Mouse (Mus musculus) induced T-regulatory cell, adult 2 months (primary cell): ENCODE measurements at regions not wholly inside any gene's neighbourhood (a gene's known extent, or its start where the extent isn't known, plus 50 kb on each side); places are given as distances from the start of the nearest gene placed in this dataset.
A peak's percentile ranks its signal among the peaks of the same experiment; 100 is the strongest.
"Not testable (repeated sequence)": the region's sequence is repeated elsewhere in the genome, so short reads cannot be mapped to it uniquely, and the experiment has no call there.

Experiments
- DNase-seq: peaks from one replicate; pipeline ENCODE4 v3.0.0-alpha.2; 2012; ENCODE audit warnings: low read depth

DNA sequence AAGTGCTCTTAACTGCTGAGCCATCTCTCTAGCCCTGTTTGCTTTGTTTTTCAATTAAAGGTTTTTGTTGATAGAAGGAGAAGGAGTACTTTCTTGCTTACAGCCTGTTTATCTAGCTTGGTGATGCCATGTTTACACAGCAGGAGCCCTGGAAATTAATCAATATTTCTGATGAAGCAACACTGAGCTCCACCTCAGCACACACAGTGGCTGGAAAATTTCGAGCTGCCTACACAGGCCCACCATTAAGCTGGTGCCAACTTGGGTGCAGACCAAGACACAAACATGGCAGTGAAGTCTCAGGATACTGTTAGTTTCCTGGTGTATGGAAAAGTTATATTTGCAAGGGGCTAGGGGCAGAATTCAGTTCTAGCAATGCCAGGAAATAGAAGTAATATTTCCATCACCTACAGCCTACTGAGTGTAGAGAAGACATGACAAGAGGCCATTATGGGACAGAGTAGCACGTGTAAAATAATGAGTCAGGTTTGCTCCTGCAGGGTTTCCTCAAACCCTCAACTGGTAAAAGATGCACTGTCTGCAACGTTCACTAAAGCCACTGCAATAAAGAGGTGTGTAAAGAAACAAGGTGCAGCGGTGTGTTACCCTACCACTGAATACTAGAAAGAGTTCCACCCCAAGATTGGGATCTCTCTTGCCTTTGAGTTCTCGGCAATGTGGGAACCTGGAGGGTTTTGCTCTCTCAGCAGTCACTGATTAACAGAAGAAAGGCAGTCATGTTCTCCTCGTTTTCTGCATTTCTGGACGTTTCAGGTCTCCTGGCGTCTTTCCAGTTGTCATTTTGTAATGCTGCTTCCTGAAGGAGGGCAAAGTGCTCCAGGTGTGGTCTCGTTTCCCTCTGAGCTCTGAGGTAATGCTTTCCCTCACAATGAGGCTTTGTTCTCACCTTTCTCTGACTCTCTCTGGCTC, 108.8 kb upstream of the Fhl2 start:
- DNase-seq, result no peak

DNA sequence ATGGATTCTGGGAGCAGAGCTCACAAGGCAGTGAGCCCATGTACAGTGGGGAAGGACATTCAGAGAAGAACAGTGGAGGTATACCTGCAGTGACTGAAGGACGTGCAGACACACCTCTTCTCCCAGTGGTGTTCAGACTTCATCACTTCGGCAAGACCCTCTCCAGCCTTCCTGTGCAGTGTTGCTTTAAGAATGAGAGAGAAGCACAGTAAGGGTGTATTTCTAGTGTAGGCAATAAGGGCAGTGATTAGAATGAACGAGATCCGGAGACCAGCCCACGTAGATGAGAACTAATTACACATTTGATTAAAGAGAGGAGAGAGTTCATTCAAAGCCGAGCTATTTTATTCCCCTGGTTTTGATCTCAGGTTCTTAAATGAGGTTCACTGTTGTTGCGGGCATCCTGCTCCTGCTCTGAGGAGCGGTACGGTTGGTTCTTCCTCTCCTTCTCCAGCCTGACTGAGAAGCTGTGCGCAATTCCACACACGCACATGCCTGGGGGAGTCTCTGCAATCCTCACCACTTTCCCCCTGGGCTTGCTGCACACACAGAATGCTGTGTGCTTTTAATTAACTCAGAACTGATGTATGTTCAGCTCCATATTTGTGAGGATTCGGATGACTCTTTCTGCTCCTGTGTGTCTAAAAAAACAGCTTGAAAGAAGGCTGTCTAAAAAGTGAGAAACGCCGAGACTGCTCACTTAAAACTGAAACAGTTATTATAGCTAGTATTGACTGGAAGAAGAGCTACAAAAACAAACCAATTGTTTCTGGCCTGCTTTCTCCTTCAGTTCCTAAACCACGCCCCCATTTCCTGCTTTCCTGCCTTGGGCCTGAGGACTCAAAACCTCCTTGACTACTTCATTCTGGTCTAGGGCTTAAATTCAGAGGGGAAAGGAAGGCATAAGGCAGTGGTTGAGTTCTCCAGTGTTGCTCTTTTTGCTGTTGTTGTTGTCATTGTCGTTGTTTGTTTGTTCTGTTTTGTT, 114.2 kb upstream of the Fhl2 start:
- peak; percentile 45 for DNase-seq

DNA sequence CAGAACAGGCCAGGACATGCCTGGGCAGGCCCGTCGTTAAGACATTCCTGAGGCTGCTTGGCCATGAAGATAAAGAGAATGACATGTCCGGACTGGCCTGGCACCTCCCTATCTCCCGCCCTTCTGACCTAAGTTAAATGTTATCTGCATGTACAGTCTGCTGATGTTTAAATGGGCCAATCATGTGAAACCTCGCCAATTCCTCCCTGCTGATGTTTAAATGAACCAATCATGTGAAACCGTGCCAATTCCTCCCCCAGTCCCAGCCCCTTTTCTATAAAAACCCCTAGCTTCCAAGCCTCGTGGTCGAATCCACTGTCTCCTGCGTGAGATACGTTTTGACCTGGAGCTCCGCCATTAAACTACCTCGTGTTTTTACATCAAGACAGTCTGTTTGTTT, 119.5 kb upstream of the Fhl2 start:
- DNase-seq, result not testable (repeated sequence)

DNA sequence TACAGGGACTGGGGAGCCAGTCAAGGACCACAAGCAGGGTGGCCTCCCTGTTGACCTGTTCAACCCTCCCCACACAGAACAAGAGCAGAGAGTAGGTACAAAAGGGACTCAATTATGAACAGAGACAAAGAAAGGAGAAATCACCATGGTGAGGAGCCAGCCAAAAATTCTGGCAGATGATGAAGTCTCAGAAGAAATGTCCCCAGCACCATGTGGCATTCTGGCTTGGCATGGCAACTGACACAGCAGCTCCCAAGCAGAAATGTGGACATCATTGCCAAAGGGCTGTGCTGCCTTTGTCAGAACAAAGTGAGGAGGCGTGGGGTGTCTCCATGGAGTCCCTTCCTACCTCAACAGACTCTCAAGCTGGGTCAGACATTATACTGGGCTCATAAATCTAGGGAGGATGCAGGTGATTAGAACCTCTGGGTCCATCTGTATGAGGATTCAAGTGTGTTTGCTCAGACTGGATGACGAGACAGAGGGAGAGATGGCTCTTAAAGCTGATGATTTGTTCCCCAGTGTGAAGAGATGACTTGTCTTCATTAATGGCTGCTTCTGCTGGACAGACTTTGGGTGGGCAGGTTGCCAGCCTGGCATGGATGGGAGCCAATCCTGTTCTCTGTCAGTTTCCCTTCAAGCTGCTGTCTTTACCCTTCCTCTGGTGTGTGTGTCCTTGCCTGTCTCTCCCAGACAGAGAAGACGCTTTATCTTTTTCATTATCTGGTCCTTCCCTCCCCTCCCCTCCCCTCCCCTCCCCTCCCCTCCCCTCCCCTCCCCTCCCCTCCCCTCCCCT, 120.5 kb upstream of the Fhl2 start:
- no peak for DNase-seq

DNA sequence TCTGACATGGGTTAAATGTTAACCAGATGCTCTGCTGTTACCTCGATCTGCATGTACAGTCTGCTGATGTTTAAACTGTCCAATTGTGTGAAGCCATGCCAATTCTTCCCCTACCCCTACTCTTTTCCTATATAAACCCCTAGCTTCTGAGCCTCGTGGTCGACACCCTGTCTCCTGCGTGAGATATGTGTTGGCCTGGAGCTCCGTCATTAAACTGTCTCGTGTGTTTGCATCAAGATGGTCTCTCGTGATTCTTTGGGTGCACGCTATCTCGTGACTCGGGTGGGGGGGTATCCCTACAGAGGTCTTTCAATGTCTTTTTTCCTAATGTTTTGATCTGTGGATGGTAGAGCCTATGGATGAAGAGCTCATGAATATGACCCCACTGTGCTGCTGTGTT, 110.9 kb upstream of the Nck2 start:
- DNase-seq, result not testable (repeated sequence)

DNA sequence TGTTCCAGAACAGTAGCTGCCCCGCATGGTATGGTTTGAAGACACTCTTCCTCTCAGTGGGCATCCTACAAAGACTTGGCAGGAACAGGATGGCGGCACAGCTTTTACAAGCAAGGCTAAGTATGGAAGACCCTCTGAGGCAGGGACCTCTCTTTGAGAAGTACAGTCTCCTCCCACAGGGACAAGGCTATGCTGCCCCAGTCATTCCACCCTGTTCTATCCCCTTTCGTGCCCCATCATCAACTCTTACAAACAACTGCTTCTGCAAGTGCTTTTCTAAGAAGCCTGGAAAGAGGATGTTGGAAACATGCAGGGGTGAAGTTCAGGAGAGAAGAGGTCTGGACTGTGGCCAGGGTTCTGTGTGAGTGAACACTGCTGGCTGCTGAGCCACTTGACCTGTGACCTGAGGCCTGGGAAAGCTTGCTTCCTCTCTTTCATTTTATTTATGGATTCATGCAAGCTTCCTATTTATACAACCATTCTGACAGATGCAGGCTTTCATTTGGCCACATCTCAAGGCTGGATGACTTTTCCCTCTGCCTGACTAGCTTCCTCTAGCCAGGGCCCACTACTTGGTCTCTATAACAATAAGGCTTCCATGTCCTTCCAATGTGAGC, 107.1 kb upstream of the Nck2 start:
- no peak for DNase-seq

DNA sequence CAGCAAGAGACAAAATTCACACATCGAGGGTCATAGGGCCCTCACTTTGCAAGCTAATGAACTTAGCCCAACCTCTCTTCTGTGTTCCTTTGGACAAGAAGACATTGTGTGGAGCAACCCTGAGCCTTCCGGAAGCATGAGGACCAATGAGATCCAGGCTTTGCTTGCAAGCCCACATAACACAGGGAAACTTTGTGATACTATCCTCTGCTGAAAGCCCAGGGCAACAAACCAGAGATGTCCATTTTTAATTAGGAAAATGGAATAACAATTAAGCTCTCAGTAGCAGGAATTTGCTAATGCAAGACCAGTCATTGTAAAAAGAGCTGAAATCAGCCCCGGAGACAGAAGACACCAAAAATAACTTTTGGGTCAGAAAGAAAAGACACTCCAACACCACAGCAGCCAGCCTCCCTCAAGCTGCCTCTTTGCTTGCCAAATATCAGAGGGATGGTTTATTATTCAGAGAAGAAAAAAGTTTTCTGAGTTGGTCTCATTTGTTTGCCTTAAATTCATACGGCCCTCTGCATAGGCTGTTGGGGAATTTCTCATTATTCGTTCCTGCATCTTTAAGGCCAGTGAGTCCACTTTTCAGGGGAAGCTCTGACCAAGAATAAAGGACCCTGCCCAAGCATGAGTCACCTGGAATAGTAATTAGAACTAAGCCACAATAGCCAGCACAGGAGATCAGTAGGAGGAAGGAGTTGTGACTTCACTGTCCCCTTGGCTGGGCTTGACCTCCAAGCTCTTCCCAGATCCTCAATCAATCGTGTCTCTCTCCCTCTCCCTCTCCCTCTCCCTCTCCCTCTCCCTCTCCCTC, 106.1 kb upstream of the Nck2 start:
- no peak for DNase-seq

DNA sequence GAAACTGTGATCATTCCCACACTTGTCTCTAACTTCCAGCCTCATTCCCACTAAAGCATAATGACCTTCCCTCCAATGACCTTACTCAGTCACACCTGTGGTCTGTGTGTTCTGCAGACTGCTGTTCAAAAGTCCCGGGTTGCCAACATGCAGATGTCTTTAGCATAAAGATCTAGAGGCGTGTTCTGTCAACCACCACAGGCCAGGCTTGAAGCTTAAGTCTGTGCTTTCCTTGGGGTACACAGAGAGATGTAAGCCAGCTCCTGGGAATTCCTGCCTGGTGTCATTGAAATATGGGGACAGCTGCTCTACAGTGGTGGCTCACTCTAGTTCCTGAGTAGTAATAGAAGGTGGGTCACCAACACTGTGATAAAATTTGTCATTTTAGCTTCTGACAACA, 101.5 kb upstream of the Nck2 start:
- no peak for DNase-seq

DNA sequence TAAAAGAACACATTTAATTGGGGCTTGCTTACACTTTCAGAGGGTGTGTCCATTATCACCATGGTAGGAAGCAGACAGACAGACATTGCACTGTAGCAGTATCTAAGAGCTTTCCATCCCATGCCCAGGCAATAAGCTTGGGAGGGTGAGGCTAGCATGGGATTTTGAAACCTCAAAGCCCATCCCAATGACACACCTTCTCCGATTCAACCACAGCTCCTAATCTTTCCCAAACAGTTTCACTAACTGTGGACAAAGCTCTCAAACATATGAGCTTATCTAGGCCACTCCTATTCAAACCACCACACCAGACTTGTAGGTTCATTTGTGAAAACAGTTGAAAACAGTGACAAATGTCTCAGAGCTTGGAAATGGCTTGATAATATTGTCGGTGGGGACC, 101.0 kb upstream of the Nck2 start:
- no peak for DNase-seq

DNA sequence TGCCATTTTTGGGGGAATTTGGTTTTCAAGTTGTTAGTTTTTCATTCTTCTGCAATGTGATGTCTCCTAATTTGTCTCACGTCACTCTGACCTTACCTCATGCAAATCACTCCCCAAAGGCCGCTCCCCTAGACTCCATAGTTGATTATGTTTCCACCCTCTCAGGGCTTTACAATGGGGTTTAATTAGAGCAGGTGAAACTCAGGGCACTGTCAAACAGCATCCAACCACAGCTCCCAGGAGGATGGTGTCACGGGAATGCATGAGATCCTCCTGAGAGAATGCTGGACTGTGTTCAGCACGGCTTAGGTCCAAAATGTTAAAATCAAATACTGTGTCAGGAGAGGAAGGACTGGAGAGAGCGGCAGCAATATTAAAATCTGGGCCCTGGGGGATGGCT, 100.4 kb upstream of the Nck2 start:
- DNase-seq, result no peak

DNA sequence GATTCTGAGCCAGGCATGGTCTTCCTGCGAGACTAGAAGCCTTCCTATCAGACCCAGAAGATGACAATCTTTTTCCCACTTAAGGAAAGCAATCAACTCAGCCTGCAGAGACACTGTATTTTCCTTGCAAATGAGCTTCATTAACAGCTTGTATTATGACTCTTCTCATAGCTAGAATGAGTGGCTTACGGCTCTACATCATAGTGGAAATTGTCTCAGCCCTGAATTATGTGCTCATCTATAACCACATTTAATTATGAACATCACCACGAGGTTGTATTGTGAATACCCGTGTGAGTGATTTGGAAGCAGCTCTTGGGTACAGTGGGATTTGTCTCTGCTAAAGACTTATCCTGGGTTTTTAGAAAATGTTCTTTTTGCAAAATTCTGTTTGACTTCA, 97.2 kb upstream of the Nck2 start:
- DNase-seq, result no peak

DNA sequence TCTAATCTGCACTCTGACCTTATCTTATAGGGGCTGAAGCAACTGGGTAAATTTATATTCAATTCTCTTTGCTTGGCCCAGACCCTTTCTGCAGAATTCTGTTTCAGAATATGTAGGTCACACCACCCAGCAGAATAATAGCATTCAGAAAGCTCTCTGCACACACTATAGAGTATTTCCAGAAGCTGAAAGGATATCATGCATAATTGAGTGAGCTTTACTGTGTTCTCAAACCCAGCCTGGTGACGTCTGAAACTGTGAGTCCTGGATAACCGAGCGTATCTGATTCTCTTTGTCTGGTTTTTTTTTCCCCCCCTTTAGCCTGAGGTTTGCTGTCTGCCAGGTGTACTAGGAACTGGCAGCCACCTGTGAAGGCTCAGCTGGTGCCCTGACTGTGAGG, 94.4 kb upstream of the Nck2 start:
- DNase-seq, result no peak

DNA sequence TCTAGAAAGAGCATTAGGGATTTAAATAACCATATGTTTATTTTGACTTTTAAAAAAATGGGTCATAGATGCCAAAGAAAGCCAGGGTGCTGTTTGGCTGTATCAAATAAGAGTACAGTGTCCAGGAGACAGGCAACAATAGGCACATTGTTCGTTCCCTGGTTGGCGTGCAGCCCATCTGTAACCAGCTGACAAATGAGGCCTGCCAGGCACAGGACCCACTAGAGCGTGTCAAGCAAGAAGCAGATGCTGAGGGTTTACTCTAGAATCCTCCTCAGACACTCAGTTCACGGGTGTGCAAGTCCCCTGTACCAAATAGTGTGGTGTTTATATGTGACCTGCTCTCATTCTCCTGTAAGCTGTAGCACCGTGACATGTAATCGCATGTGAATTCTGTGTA, 86.2 kb upstream of the Nck2 start:
- DNase-seq, result no peak

DNA sequence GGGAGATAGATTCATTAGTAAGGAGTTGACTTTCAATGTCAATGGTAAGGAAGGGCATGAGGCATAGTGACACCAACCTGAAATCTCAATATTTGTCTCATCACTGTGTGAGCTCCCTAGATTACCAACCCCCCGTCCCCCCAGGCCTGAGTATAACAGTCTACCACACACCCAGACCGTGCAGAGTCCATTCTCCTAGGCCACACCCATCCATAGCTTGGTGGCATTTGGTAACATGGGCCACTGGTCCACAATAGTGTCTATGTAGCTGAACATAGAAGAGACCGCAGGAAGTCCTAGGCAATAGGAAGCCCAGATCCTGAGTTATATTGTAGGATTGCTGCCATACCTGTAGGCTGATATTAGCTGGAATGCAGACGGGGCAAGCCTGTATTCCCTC, 84.7 kb upstream of the Nck2 start:
- DNase-seq, result no peak

DNA sequence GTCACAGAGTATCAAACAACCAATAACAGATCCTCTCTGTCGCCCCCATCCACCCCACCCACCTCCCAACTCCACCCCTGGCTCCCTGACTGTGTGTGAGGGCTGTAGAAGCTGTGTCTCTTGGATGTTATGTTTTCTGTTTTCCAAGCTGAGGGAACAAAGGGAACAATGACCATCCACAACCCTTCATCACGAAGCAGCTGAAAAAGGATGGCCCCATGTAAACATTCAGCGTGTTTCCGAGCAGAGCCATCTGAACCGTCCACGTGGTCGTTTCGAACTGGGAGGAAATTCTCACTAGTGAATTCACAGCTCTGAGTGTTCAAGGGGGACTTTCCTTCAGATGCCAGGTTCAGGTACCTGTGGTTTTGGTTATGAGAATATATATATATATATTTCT, 84.1 kb upstream of the Nck2 start:
- DNase-seq, result peak; percentile 46

DNA sequence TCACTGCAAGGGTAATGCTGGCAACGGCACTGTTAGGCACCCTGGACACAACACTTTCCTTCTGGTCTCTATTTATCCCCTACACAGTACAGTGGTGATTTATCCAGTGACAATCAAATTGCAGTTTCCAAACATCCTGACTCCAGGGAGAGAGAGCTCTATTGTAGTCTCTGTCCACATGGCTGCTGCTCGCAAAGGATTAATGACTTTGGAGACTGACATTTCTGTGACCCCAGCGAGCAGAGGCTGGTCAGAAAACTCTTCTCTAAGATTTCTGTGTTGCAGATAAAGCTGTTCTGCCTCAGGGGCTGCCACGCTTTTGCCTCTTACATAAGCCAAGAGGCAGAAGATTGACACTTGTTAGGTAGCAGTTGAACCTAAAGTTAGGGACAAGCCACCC, 83.6 kb upstream of the Nck2 start:
- DNase-seq, result no peak

DNA sequence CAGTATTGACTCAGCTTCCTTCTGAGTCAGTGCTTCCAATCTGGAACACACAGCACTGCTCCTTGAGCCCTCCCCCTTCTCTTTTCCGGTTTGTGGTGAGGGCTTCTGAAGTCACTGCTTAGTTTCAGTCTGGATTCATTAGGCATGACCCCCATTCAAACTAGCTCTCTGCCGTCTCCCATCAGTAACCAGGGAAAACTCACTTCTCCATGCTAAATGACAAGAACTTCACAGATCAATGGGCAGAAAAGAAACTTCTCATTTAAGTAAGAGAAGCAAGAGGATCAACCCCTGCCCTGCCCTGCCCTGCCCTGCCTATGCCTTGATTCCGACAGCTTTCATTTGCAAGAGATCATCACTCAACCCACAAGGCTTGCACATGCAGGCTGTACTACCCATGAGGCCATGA, 82.9 kb upstream of the Nck2 start:
- peak; percentile 67 for DNase-seq

DNA sequence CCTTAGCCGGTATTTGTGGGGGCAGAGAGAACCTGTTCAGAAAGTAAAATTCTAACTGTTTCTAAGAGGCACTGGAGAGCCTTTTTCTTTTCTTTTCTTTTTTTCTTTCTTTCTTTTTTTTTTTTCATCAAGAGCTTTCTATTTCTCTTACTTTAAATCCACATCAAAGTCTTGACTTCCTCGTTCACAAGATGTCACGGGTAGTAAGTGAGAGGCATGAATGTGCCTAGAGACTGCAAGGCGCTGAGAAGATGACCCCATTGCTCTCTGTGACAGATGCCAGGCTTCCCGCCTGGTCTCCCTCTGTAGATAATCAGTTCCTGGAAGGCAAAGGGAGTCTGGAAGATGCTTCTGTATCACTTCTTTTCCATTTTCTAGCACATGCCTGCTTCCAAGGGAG, 82.2 kb upstream of the Nck2 start:
- peak; percentile 38 for DNase-seq

DNA sequence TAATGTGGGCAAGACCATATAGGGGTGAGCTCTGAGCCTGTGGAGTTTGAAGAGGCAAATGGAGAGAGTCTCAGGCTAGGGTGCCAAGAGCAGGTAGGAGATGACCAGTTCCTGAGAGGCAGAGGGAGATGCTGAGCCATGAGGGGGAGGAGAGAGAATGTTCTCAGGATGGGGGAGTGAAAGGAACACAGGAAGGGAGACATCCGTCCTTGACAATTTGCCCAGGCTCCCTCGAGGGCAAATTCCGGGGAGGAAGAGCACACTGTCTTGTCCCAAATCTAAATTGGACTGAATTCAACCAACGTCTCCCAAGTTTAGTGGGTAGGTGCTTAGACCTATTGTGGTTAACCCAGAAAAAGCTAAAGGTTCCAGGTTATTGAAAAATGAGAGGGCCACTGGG, 81.2 kb upstream of the Nck2 start:
- DNase-seq, result no peak

DNA sequence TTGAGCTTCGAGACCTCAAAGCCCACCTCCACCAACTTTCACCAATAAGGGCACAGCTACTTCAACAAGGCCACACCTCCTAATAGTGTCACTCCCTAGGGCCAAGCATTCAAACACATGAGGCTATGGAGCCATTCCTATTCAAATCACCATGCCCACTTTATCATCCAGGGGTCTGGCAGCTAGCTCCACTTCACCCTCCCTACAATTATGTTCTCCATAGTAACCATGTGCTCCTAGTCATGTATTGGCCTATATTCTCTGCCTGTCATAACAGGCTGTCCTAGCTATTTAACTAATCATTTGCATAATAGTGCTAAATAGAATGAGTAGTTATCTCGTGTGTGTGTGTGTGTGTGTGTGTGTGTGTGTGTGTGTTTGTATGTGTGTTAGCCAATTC, 77.9 kb upstream of the Nck2 start:
- no peak for DNase-seq
